Mouse (Mus musculus): Measurements from ENCODE around the gene Camkmt. TPM values are rescaled to one million over a fixed set of nuclear protein-coding genes. Genes with fewer than 3 reads are reported as not detected.

The Camkmt gene
- polyA plus RNA-seq, 2 experiments = 4.2 to 11.0 TPM

GRCm38 (mm10) chr17:85079276-85079675, 11.1 kb upstream of the Camkmt start:
- no peaks in the 10 kb centered on the region for H3K9me3 ChIP-seq (ENCODE audit: control insufficient read depth, low read length)
- no peak overlapping the region for H3K4me3 ChIP-seq (replicated peaks; ENCODE audit: low read length)
- no peak overlapping the region for H3K27ac ChIP-seq (replicated peaks; ENCODE audit: low read depth, low read length)
- no peak for TF ChIP-seq POLR2A (IDR thresholded peaks at IDR 0.05; ENCODE audit: borderline replicate concordance, extremely low read depth, insufficient read depth, insufficient read length)
- H3K4me2 ChIP-seq (replicated peaks; ENCODE audit: low read depth, low read length, severe bottlenecking) = no peak overlapping the region
- no peak for ATAC-seq (ENCODE audit: low FRiP score, low read depth)
- peaks cover 36% of the 10 kb centered on the region for H3K36me3 ChIP-seq (ENCODE audit: control insufficient read depth, insufficient read depth, low read length)
- DNase-seq (ENCODE audit: low spot score) = no peak
- no peaks in the 10 kb centered on the region for H3K27me3 ChIP-seq (ENCODE audit: control insufficient read depth, insufficient read depth, low read length)
- H3K9ac ChIP-seq (ENCODE audit: low read depth, low read length, severe bottlenecking) = no peak overlapping the region
- 91% methylated on average over 3 of the region's 3 CpGs for WGBS
- no peaks in the 10 kb centered on the region for H3K4me1 ChIP-seq (ENCODE audit: control insufficient read depth, insufficient read depth, low read length)

GRCm38 (mm10) chr17:85080781-85081180, 9.6 kb upstream of the Camkmt start:
- Histone ChIP-seq H3K4me3 (replicated peaks; ENCODE audit: low read length) (no peak overlapping the region), H3K27ac (replicated peaks; ENCODE audit: low read depth, low read length) (no peak overlapping the region), H3K4me2 (replicated peaks; ENCODE audit: low read depth, low read length, severe bottlenecking) (no peak overlapping the region), H3K9me3 (ENCODE audit: control insufficient read depth, low read length) (no peaks in the 10 kb centered on the region), H3K27me3 (ENCODE audit: control insufficient read depth, insufficient read depth, low read length) (no peaks in the 10 kb centered on the region), H3K36me3 (ENCODE audit: control insufficient read depth, insufficient read depth, low read length) (peaks cover 30% of the 10 kb centered on the region), H3K4me1 (ENCODE audit: control insufficient read depth, insufficient read depth, low read length) (no peaks in the 10 kb centered on the region), H3K9ac (ENCODE audit: low read depth, low read length, severe bottlenecking) (no peak overlapping the region)
- WGBS = 94% methylated on average over 11 of the region's 11 CpGs
- DNase-seq (ENCODE audit: low spot score) (no peak), ATAC-seq (ENCODE audit: low FRiP score, low read depth) (no peak)
- no peak for TF ChIP-seq POLR2A (IDR thresholded peaks at IDR 0.05; ENCODE audit: borderline replicate concordance, extremely low read depth, insufficient read depth, insufficient read length)

GRCm38 (mm10) chr17:85085335-85085734, 5.0 kb upstream of the Camkmt start:
- H3K4me1 ChIP-seq (ENCODE audit: control insufficient read depth, insufficient read depth, low read length) = peaks cover 5% of the 10 kb centered on the region; the same call in 1 of the 2 replicates
- 89% methylated on average over 2 of the region's 2 CpGs for WGBS
- H3K4me2 ChIP-seq (replicated peaks; ENCODE audit: low read depth, low read length, severe bottlenecking) = no peak overlapping the region
- H3K9me3 ChIP-seq (ENCODE audit: control insufficient read depth, low read length) = no peaks in the 10 kb centered on the region
- no peak overlapping the region for H3K4me3 ChIP-seq (replicated peaks; ENCODE audit: low read length)
- no peak for TF ChIP-seq POLR2A (IDR thresholded peaks at IDR 0.05; ENCODE audit: borderline replicate concordance, extremely low read depth, insufficient read depth, insufficient read length)
- DNase-seq (ENCODE audit: low spot score) (no peak), ATAC-seq (ENCODE audit: low FRiP score, low read depth) (no peak)
- H3K9ac ChIP-seq (ENCODE audit: low read depth, low read length, severe bottlenecking) = no peak overlapping the region
- H3K27me3 ChIP-seq (ENCODE audit: control insufficient read depth, insufficient read depth, low read length) = no peaks in the 10 kb centered on the region
- no peak overlapping the region for H3K27ac ChIP-seq (replicated peaks; ENCODE audit: low read depth, low read length)
- H3K36me3 ChIP-seq (ENCODE audit: control insufficient read depth, insufficient read depth, low read length) = peaks cover 7% of the 10 kb centered on the region

- no peak for ATAC-seq (ENCODE audit: low FRiP score, low read depth)
- Histone ChIP-seq H3K4me2 (replicated peaks; ENCODE audit: low read depth, low read length, severe bottlenecking) (no peak overlapping the region), H3K36me3 (ENCODE audit: control insufficient read depth, insufficient read depth, low read length) (no peaks in the 10 kb centered on the region), H3K4me3 (replicated peaks; ENCODE audit: low read length) (no peak overlapping the region), H3K9me3 (ENCODE audit: control insufficient read depth, low read length) (no peaks in the 10 kb centered on the region), H3K27ac (replicated peaks; ENCODE audit: low read depth, low read length) (no peak overlapping the region), H3K4me1 (ENCODE audit: control insufficient read depth, insufficient read depth, low read length) (peaks cover 5% of the 10 kb centered on the region; the same call in 1 of the 2 replicates), H3K9ac (ENCODE audit: low read depth, low read length, severe bottlenecking) (no peak overlapping the region), H3K27me3 (ENCODE audit: control insufficient read depth, insufficient read depth, low read length) (no peaks in the 10 kb centered on the region)
- WGBS = 91% methylated on average over 1 of the region's 1 CpGs
- TF ChIP-seq POLR2A (IDR thresholded peaks at IDR 0.05; ENCODE audit: borderline replicate concordance, extremely low read depth, insufficient read depth, insufficient read length) = no peak
- no peak for DNase-seq (ENCODE audit: low spot score)
Measured at GRCm38 (mm10) chr17:85086501-85086900, 3.9 kb upstream of the Camkmt start.

- Histone ChIP-seq H3K27me3 (ENCODE audit: control insufficient read depth, insufficient read depth, low read length) (no peaks in the 10 kb centered on the region), H3K4me1 (ENCODE audit: control insufficient read depth, insufficient read depth, low read length) (peaks cover 5% of the 10 kb centered on the region; the same call in 1 of the 2 replicates), H3K9ac (ENCODE audit: low read depth, low read length, severe bottlenecking) (no peak overlapping the region), H3K27ac (replicated peaks; ENCODE audit: low read depth, low read length) (no peak overlapping the region), H3K9me3 (ENCODE audit: control insufficient read depth, low read length) (no peaks in the 10 kb centered on the region), H3K4me3 (replicated peaks; ENCODE audit: low read length) (no peak overlapping the region), H3K36me3 (ENCODE audit: control insufficient read depth, insufficient read depth, low read length) (no peaks in the 10 kb centered on the region), H3K4me2 (replicated peaks; ENCODE audit: low read depth, low read length, severe bottlenecking) (no peak overlapping the region)
- ATAC-seq (ENCODE audit: low FRiP score, low read depth) (no peak), DNase-seq (ENCODE audit: low spot score) (no peak)
- 88% methylated on average over 5 of the region's 5 CpGs for WGBS
- no peak for TF ChIP-seq POLR2A (IDR thresholded peaks at IDR 0.05; ENCODE audit: borderline replicate concordance, extremely low read depth, insufficient read depth, insufficient read length)
Measured at GRCm38 (mm10) chr17:85087591-85087990, 2.8 kb upstream of the Camkmt start.

GRCm38 (mm10) chr17:85088401-85088800, 2.0 kb upstream of the Camkmt start:
- no peaks in the 10 kb centered on the region for H3K27me3 ChIP-seq (ENCODE audit: control insufficient read depth, insufficient read depth, low read length)
- no peak overlapping the region for H3K27ac ChIP-seq (replicated peaks; ENCODE audit: low read depth, low read length)
- no peaks in the 10 kb centered on the region for H3K36me3 ChIP-seq (ENCODE audit: control insufficient read depth, insufficient read depth, low read length)
- H3K9me3 ChIP-seq (ENCODE audit: control insufficient read depth, low read length) = no peaks in the 10 kb centered on the region
- H3K4me2 ChIP-seq (replicated peaks; ENCODE audit: low read depth, low read length, severe bottlenecking) = no peak overlapping the region
- no peak for DNase-seq (ENCODE audit: low spot score)
- H3K9ac ChIP-seq (ENCODE audit: low read depth, low read length, severe bottlenecking) = no peak overlapping the region
- H3K4me1 ChIP-seq (ENCODE audit: control insufficient read depth, insufficient read depth, low read length) = peaks cover 5% of the 10 kb centered on the region; the same call in 1 of the 2 replicates
- WGBS = 82% methylated on average over 11 of the region's 11 CpGs
- ATAC-seq (ENCODE audit: low FRiP score, low read depth) = no peak
- no peak overlapping the region for H3K4me3 ChIP-seq (replicated peaks; ENCODE audit: low read length)
- TF ChIP-seq POLR2A (IDR thresholded peaks at IDR 0.05; ENCODE audit: borderline replicate concordance, extremely low read depth, insufficient read depth, insufficient read length) = no peak
